Mouse (Mus musculus): ENCODE measurements at regions not wholly inside any gene's neighbourhood (a gene's known extent, or its start where the extent isn't known, plus 50 kb on each side); places are given as distances from the start of the nearest gene placed in this dataset.

GRCm38 (mm10) chr10:67636569-67636968, 87.8 kb upstream of the Ado start:
- TF ChIP-seq CTCF (IDR thresholded peaks at IDR 0.05; ENCODE audit: low read depth) (no peak), EP300 (IDR thresholded peaks at IDR 0.05; ENCODE audit: low read depth) (no peak)

Measured in heart, postnatal 0 days (tissue).